Mouse (Mus musculus) heart, postnatal 0 days (tissue): ENCODE measurements around the gene Ush1g. TPM values are rescaled to one million over a fixed set of nuclear protein-coding genes. Genes with fewer than 3 reads are reported as not detected.

Source experiments
- ATAC-seq: fragments of 200-750 bp; cut with Nextera tagmentation; 2 replicates; pipeline ENCODE4 v1.8.0; 2017; ENCODE audit warnings: low read depth, moderate number of reproducible peaks, moderate library complexity; ENCODE audit not compliant: insufficient read depth
- DNase-seq: peaks from one replicate; pipeline ENCODE4 v3.0.0-alpha.2; 2016; ENCODE audit warnings: low spot score
- H3K27ac ChIP-seq: fragments of 300-500 bp; sonication (generic); 2 replicates; pipeline ENCODE4 v1.5.1; 2014; ENCODE audit warnings: low read depth, mild to moderate bottlenecking
- H3K27me3 ChIP-seq: fragments of 300-500 bp; sonication (generic); 2 replicates; pipeline ENCODE4 v1.6.1; 2014; ENCODE audit warnings: low read length, mixed read lengths; ENCODE audit not compliant: control insufficient read depth, insufficient read depth
- H3K36me3 ChIP-seq: fragments of 300-500 bp; sonication (generic); replicated peaks from 2 replicates; pipeline ENCODE4 v1.6.1; 2014; ENCODE audit warnings: low read length, mixed read lengths; ENCODE audit not compliant: control insufficient read depth, insufficient read depth
- H3K4me1 ChIP-seq: fragments of 300-500 bp; sonication (generic); 2 replicates; pipeline ENCODE4 v1.6.1; 2014; ENCODE audit warnings: antibody characterized with exemption; ENCODE audit not compliant: control insufficient read depth, insufficient read depth
- H3K4me2 ChIP-seq: fragments of 300-500 bp; sonication (generic); 2 replicates; pipeline ENCODE4 v1.6.1; 2014; ENCODE audit warnings: low read depth, mild to moderate bottlenecking, low read length, moderate library complexity
- H3K4me3 ChIP-seq: fragments of 300-500 bp; sonication (generic); 2 replicates; pipeline ENCODE4 v1.5.1; 2014; ENCODE audit warnings: low read depth, low read length
- H3K9ac ChIP-seq: fragments of 300-500 bp; sonication (generic); replicated peaks from 2 replicates; pipeline ENCODE4 v1.6.1; 2014; ENCODE audit warnings: low read depth, low read length, mixed read lengths
- H3K9me3 ChIP-seq: fragments of 300-500 bp; sonication (generic); replicated peaks from 2 replicates; pipeline ENCODE4 v1.6.1; 2016; ENCODE audit warnings: low read length; ENCODE audit not compliant: control insufficient read depth
- CTCF ChIP-seq: IDR thresholded peaks from 2 replicates; pipeline ENCODE4 v1.5.1; 2016; ENCODE audit warnings: antibody characterized with exemption, control low read depth, low read depth
- EP300 ChIP-seq: IDR thresholded peaks from 2 replicates; pipeline ENCODE4 v1.6.1; 2016; ENCODE audit warnings: antibody characterized with exemption, low read depth
- WGBS: fragments of 180-500 bp; shearing (Covaris S2); extraction: QIAGEN DNeasy Blood & Tissue Kit; methylation state at CpG from one replicate; pipeline ENCODE4 v1.1.7; 2014; 5-methylcytosine and 5-hydroxymethylcytosine counted together
- polyA plus RNA-seq: library from polyadenylated mRNA; unstranded; fragments of >200 nt; fragmentation: Nextera tagmentation; extraction: Ambion mirVana; gene quantifications from 2 replicates; pipeline ENCODE4 v1.2.1, GENCODE M21; 2015
- total RNA-seq: library from RNA; depleted of rRNA; stranded (reverse); fragments of >200 nt; gene quantifications from 2 replicates; pipeline ENCODE4 v1.2.3, GENCODE M21; 2014; ENCODE audit warnings: low replicate concordance

The Ush1g gene
- total and polyA plus RNA-seq, 2 experiments from 2014 or later = 0.03 TPM; not detected in 1

GRCm38 (mm10) chr11:115334531-115334930 lies 12.7 kb upstream of the Ush1g start, which contains the start of gene Otop3:
Gene Otop3, plus strand, starts transcription at chr11:115334731.
- Histone ChIP-seq H3K9ac (no peak within 1 kb of the TSS), H3K36me3 (no peaks in the 10 kb centered on the region), H3K9me3 (no peaks in the 10 kb centered on the region), H3K4me1 (no peaks in the 10 kb centered on the region), H3K27me3 (peaks cover 81% of the 10 kb centered on the region), H3K27ac (no peak within 1 kb of the TSS), H3K4me3 (no peak within 1 kb of the TSS), H3K4me2 (no peak within 1 kb of the TSS)
- 4% methylated on average over 29 of the region's 29 CpGs for WGBS
- ATAC-seq (no peak), DNase-seq (no peak)
- TF ChIP-seq EP300 (no peak), CTCF (no peak)

- H3K4me1 ChIP-seq = no peaks in the 10 kb centered on the region
- DNase-seq (no peak), ATAC-seq (no peak)
- H3K4me3 ChIP-seq = no peak overlapping the region
- H3K27ac ChIP-seq = no peak overlapping the region
- H3K4me2 ChIP-seq = no peak overlapping the region
- no peak overlapping the region for H3K9ac ChIP-seq
- H3K27me3 ChIP-seq = peaks cover 59% of the 10 kb centered on the region
- H3K9me3 ChIP-seq = no peaks in the 10 kb centered on the region
- no peak for TF ChIP-seq EP300
- TF ChIP-seq CTCF = no peak
- 66% methylated on average over 15 of the region's 15 CpGs for whole genome bisulfite sequencing
- no peaks in the 10 kb centered on the region for H3K36me3 ChIP-seq
Observed at GRCm38 (mm10) chr11:115329339-115329738, 7.5 kb upstream of the Ush1g start.

GRCm38 (mm10) chr11:115326730-115327129 lies 4.9 kb upstream of the Ush1g start:
- WGBS = 64% methylated on average over 7 of the region's 7 CpGs
- H3K4me3 ChIP-seq = no peak overlapping the region
- H3K27me3 ChIP-seq = peaks cover 60% of the 10 kb centered on the region
- no peaks in the 10 kb centered on the region for H3K4me1 ChIP-seq
- TF ChIP-seq EP300 (no peak), CTCF (no peak)
- H3K27ac ChIP-seq = no peak overlapping the region
- ATAC-seq (no peak), DNase-seq (no peak)
- H3K9ac ChIP-seq = no peak overlapping the region
- no peaks in the 10 kb centered on the region for H3K36me3 ChIP-seq
- no peaks in the 10 kb centered on the region for H3K9me3 ChIP-seq
- H3K4me2 ChIP-seq = no peak overlapping the region

GRCm38 (mm10) chr11:115323354-115323753 lies 1.5 kb upstream of the Ush1g start:
- no peak overlapping the region for H3K4me2 ChIP-seq
- 13% methylated on average over 32 of the region's 32 CpGs for WGBS
- peaks cover 76% of the 10 kb centered on the region for H3K27me3 ChIP-seq
- DNase-seq (no peak), ATAC-seq (no peak)
- TF ChIP-seq CTCF = no peak
- no peak for TF ChIP-seq EP300
- no peak overlapping the region for H3K27ac ChIP-seq
- H3K4me1 ChIP-seq = no peaks in the 10 kb centered on the region
- H3K36me3 ChIP-seq = no peaks in the 10 kb centered on the region
- no peak overlapping the region for H3K4me3 ChIP-seq
- H3K9ac ChIP-seq = no peak overlapping the region
- H3K9me3 ChIP-seq = no peaks in the 10 kb centered on the region

- H3K9ac ChIP-seq = no peak overlapping the region
- ATAC-seq (no peak), DNase-seq (no peak)
- TF ChIP-seq EP300 = no peak
- TF ChIP-seq CTCF = no peak
- no peaks in the 10 kb centered on the region for H3K36me3 ChIP-seq
- no peaks in the 10 kb centered on the region for H3K9me3 ChIP-seq
- no peak overlapping the region for H3K4me3 ChIP-seq
- 18% methylated on average over 18 of the region's 18 CpGs for WGBS
- no peaks in the 10 kb centered on the region for H3K4me1 ChIP-seq
- no peak overlapping the region for H3K27ac ChIP-seq
- H3K4me2 ChIP-seq = no peak overlapping the region
- H3K27me3 ChIP-seq = peaks cover 100% of the 10 kb centered on the region
Observed at GRCm38 (mm10) chr11:115319704-115320383, 2.0 kb downstream of the Ush1g start.
